Mouse (Mus musculus) intestine, embryonic 14.5 days (tissue): ENCODE results near the gene Krt26. TPM values are rescaled to one million over a fixed set of nuclear protein-coding genes. Genes with fewer than 3 reads are reported as not detected.

ENCODE experiments used
- ATAC-seq: fragments of 200-750 bp; cut with Nextera tagmentation; replicated peaks from 2 replicates; pipeline ENCODE4 v1.8.0; 2017; ENCODE audit warnings: low read depth, moderate number of reproducible peaks, moderate TSS enrichment, moderate library complexity; ENCODE audit not compliant: low FRiP score, low TSS enrichment
- DNase-seq: peaks from one replicate; pipeline ENCODE4 v3.0.0-alpha.2; 2018; ENCODE audit warnings: low spot score
- H3K27ac ChIP-seq: fragments of 300-500 bp; sonication (generic); 2 replicates; pipeline ENCODE4 v1.5.1; 2014; ENCODE audit warnings: low read depth, mild to moderate bottlenecking, control low read depth
- H3K27me3 ChIP-seq: fragments of 300-500 bp; sonication (generic); replicated peaks from 2 replicates; pipeline ENCODE4 v1.6.1; 2014; ENCODE audit warnings: low read length, control low read depth; ENCODE audit not compliant: control insufficient read depth, insufficient read depth
- H3K36me3 ChIP-seq: fragments of 300-500 bp; sonication (generic); 2 replicates; pipeline ENCODE4 v1.6.1; 2014; ENCODE audit warnings: low read length, control low read depth; ENCODE audit not compliant: control insufficient read depth, insufficient read depth
- H3K4me1 ChIP-seq: fragments of 300-500 bp; sonication (generic); replicated peaks from 2 replicates; pipeline ENCODE4 v1.6.1; 2014; ENCODE audit warnings: low read length, control low read depth, mixed read lengths; ENCODE audit not compliant: control insufficient read depth, insufficient read depth
- H3K4me2 ChIP-seq: fragments of 300-500 bp; sonication (generic); 2 replicates; pipeline ENCODE4 v1.6.1; 2014; ENCODE audit warnings: low read length
- H3K4me3 ChIP-seq: fragments of 300-500 bp; sonication (generic); 2 replicates; pipeline ENCODE4 v1.5.1; 2014; ENCODE audit warnings: low read depth, low read length, control low read depth, mixed read lengths
- H3K9ac ChIP-seq: fragments of 300-500 bp; sonication (generic); 2 replicates; pipeline ENCODE4 v1.6.1; 2014; ENCODE audit warnings: mild to moderate bottlenecking, low read length
- H3K9me3 ChIP-seq: fragments of 300-500 bp; sonication (generic); 2 replicates; pipeline ENCODE4 v1.6.1; 2016; ENCODE audit warnings: low read length, control low read depth; ENCODE audit not compliant: control insufficient read depth
- WGBS: fragments of 180-500 bp; shearing (Covaris S2); extraction: QIAGEN DNeasy Blood & Tissue Kit; methylation state at CpG from one replicate; pipeline ENCODE4 v1.1.7; 2014; 5-methylcytosine and 5-hydroxymethylcytosine counted together
- polyA plus RNA-seq: library from polyadenylated mRNA; unstranded; fragments of >200 nt; fragmentation: Nextera tagmentation; extraction: Ambion mirVana; gene quantifications from 2 replicates; pipeline ENCODE4 v1.2.1, GENCODE M21; 2014

Gene Krt26
- polyA plus RNA-seq, 1 experiment from 2014 or later: 0.04 TPM

DNA sequence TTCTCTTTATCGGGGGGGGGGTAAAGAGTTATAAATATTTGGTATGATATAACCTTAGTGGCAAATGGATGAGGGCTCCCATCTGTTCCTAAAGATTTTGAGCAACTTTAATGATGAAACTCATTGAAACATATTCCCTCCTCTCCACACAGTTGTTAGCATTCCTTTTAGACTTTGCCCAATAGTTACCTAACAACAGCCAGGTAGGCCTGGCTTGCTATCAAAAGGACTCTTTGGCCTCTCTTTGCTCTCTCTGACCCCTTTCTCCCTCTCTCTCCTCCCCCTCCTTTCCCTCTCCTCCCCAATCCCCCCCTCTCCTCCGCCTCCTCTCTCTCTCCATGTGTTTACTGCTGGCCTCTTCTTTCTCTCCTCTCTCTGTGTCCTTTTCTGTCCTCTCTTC is 23.2 kb downstream of the Krt26 start:
- no peak for ATAC-seq
- 74% methylated on average over 2 of the region's 2 CpGs for WGBS

DNA sequence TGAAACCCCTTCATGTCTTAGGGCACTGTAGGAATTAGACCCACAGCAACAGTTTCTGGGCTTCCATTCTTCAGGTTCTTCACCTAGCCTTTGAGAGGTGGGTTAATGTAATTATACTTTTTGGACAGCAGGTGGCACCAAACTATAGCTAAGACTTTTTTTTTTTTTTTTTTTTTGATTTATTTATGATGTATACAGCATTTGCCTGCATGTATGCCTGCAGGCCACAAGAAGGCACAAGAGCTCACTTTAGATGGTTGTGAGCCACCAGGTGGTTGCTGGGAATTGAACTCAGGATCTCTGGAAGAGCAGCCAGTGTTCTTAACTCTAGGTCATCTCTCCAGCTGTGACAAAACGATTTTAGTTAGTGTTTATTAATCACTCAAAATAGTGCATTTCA is 26.9 kb downstream of the Krt26 start:
- Histone ChIP-seq H3K27me3 (no peaks in the 10 kb centered on the region), H3K36me3 (no peaks in the 10 kb centered on the region), H3K27ac (no peak overlapping the region), H3K9me3 (no peaks in the 10 kb centered on the region), H3K4me1 (peaks cover 9% of the 10 kb centered on the region; the same call in 1 of the 2 replicates), H3K4me2 (no peak overlapping the region), H3K4me3 (no peak overlapping the region), H3K9ac (no peak overlapping the region)
- ATAC-seq (no peak), DNase-seq (no peak)
- WGBS: 72% methylated on average over 1 of the region's 1 CpGs

More for the DNA sequence above, 23.2 kb downstream of the Krt26 start:
- Histone ChIP-seq H3K4me3 (no peak overlapping the region), H3K36me3 (no peaks in the 10 kb centered on the region), H3K4me2 (no peak overlapping the region), H3K9ac (no peak overlapping the region), H3K4me1 (peaks cover 16% of the 10 kb centered on the region; the same call in 1 of the 2 replicates), H3K27me3 (no peaks in the 10 kb centered on the region), H3K27ac (no peak overlapping the region), H3K9me3 (no peaks in the 10 kb centered on the region)
- DNase-seq: no peak

DNA sequence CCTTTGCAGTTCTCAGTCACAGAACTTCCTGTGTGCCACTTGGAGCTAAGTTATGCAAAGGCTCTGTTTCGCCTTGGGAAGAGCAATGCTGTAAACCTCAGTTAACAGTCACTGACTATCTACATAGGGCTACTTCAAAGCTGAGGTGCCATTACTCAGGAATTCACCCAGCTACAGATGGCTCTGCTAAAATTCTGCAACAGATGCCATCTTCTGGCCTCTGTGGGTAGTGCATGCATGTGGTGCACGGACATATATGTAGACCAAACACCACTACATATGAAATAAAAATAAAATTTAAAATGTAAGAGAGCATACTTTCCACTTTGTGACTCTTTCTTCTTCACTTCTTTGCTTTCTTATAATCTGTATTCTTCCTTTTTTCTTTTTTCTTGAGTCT is 30.2 kb downstream of the Krt26 start:
- no peak for ATAC-seq

DNA sequence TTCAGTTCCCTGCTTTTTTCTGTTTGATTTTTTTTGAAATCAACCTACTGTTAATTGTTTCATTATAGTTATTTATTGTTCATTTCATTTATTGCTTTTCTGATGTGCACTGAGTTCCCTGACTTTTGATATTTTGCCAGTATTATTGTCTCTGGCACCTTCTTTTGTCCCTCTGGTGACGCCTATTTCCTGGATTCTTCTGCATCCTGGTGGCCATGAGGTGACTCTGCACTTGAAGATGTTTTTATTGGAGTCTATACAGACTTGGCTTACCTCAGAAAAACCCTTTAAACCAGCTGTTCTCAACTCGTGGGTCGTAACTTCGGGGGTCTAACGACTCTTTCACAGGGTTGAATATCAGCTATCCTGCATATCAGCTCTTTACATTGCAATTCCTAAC is 42.7 kb downstream of the Krt26 start:
- Histone ChIP-seq H3K9me3 (no peaks in the 10 kb centered on the region), H3K27ac (no peak overlapping the region), H3K9ac (no peak overlapping the region), H3K27me3 (no peaks in the 10 kb centered on the region), H3K4me1 (no peaks in the 10 kb centered on the region), H3K36me3 (no peaks in the 10 kb centered on the region), H3K4me3 (no peak overlapping the region), H3K4me2 (no peak overlapping the region)
- ATAC-seq (no peak), DNase-seq (no peak)
- 45% methylated on average over 5 of the region's 5 CpGs for WGBS

More for the DNA sequence above, 30.2 kb downstream of the Krt26 start:
- H3K27me3 ChIP-seq: no peaks in the 10 kb centered on the region
- no peak overlapping the region for H3K9ac ChIP-seq
- H3K4me3 ChIP-seq: no peak overlapping the region
- H3K9me3 ChIP-seq: no peaks in the 10 kb centered on the region
- H3K4me1 ChIP-seq: peaks cover 9% of the 10 kb centered on the region; the same call in 1 of the 2 replicates
- H3K36me3 ChIP-seq: no peaks in the 10 kb centered on the region
- WGBS: 37% methylated on average over 2 of the region's 2 CpGs
- no peak overlapping the region for H3K4me2 ChIP-seq
- no peak overlapping the region for H3K27ac ChIP-seq
- peak; percentile 81 for DNase-seq

DNA sequence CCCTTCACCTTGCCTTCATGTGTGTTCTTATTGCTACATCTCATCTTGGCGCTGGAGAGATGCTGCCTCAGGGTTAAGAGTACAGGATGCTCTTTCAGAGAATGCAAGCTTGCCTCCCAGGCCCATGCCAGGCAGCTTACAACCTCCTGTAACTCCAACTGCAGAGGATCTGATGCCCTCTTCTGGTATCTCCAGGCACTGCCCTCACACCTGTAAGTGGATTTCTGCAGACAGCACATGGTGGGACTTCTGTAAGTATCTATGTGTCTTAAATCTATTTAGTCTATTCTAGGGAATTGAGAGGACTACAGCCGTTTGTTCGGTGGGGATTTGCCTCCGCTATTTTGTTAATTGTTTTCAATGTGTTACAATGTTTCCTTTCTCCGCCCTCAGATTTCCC is 44.9 kb downstream of the Krt26 start:
- Histone ChIP-seq H3K4me2 (no peak overlapping the region), H3K27me3 (no peaks in the 10 kb centered on the region), H3K4me1 (no peaks in the 10 kb centered on the region), H3K36me3 (no peaks in the 10 kb centered on the region), H3K9ac (no peak overlapping the region), H3K4me3 (no peak overlapping the region), H3K9me3 (no peaks in the 10 kb centered on the region), H3K27ac (no peak overlapping the region)
- DNase-seq: no peak
- ATAC-seq: no peak
- 65% methylated on average over 5 of the region's 5 CpGs for WGBS

DNA sequence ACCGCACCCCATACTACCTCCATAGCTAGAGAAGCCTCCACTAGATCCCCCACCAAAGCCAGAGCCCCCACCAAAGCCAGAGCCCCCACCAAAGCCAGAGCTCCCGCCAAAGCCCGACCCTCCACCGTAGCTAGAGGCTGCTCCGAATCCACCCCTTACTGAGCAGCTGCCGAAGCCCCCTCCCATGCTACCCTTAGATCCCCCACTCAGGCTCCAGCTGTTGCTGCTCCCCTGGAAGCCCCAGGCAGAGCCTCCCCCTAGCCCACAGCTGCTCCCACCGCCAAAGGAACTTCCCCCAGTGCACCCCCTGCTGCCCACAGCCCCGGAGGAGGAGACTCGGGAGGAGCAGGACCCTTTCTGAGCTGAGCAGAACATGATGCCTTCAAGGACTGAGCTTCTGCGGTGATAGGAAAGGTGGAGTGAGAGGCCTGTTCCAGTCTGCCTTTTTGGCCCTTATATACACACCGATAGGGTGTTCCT is 52.9 kb downstream of the Krt26 start, which contains the start of gene Krt24:
TSS of gene Krt24 (minus strand) at position 430 of the 480 bp plus-strand sequence.
- H3K9ac ChIP-seq: no peak within 1 kb of the TSS
- ATAC-seq: no peak

DNA sequence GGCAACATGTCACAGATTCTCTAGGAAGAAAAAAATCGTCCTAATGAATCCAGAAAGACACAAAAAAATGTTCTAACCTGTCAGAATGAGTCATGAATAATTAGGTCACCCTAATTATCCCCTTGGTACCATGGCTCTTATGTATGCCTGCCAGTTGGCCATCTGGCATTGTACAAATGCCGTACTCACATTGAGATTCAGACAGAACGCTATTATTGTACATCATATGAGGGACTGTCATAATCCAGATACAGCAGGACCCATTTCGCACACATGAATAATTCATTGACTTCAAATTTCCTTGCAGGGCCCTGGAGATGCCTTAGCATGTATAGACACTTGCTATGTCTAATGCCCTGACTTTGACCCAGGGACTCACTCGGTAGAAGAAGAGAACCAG is 53.8 kb downstream of the Krt26 start:
- Histone ChIP-seq H3K4me1 (no peaks in the 10 kb centered on the region), H3K27ac (no peak overlapping the region), H3K36me3 (no peaks in the 10 kb centered on the region), H3K4me3 (no peak overlapping the region), H3K4me2 (no peak overlapping the region), H3K9me3 (no peaks in the 10 kb centered on the region), H3K9ac (no peak overlapping the region), H3K27me3 (no peaks in the 10 kb centered on the region)
- DNase-seq (no peak), ATAC-seq (no peak)
- 81% methylated on average over 5 of the region's 5 CpGs for WGBS

More for the DNA sequence above, 52.9 kb downstream of the Krt26 start, which contains the start of gene Krt24:
- no peak within 1 kb of the TSS for H3K4me3 ChIP-seq
- H3K4me2 ChIP-seq: no peak within 1 kb of the TSS
- no peak for DNase-seq
- H3K27me3 ChIP-seq: no peaks in the 10 kb centered on the region
- no peaks in the 10 kb centered on the region for H3K9me3 ChIP-seq
- 37% methylated on average over 11 of the region's 11 CpGs for WGBS
- no peak within 1 kb of the TSS for H3K27ac ChIP-seq
- no peaks in the 10 kb centered on the region for H3K36me3 ChIP-seq
- H3K4me1 ChIP-seq: no peaks in the 10 kb centered on the region

DNA sequence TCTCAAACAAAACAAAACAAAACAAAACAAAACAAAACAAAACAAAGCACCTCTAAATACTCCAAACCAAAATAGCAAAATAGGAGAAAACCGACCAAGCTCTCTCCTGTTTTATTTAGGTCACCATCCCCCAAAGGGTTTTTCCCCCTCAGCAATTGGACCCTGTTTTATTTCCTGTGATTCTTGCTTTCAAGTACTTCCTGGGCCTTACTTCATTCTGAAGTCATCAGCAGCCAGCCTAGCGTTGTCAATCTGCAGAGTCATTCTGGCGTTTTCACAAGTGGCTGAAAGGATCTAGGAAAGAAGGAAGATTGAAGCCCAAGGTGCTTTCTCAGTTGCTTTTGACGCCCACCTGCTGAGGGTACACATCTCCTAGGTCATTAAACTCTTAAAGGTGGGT is 54.4 kb downstream of the Krt26 start:
- Histone ChIP-seq H3K4me3 (no peak overlapping the region), H3K4me1 (no peaks in the 10 kb centered on the region), H3K9me3 (no peaks in the 10 kb centered on the region), H3K27ac (no peak overlapping the region), H3K36me3 (no peaks in the 10 kb centered on the region), H3K9ac (no peak overlapping the region), H3K27me3 (no peaks in the 10 kb centered on the region), H3K4me2 (no peak overlapping the region)
- 51% methylated on average over 4 of the region's 4 CpGs for WGBS
- DNase-seq (no peak), ATAC-seq (no peak)

DNA sequence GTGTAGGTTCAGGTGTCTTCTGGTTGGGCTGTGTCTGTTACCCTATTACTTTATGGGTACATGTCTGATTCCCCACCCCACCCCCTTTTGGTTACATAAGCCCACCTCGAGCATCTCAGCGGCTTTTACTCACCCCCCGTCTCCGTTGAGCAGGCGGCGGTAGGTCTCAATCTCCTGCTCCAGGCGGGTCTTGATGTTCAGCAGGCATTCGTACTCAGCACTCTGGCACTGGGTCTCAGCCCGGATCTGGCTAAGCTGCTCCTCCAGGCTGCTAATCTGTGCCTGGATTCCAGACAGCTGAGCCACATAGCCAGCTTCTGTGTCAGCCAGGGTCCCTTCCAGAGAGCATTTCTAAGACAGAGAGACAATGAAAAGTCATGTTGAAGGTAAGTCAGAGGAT is 56.6 kb downstream of the Krt26 start:
- Histone ChIP-seq H3K4me3 (no peak overlapping the region), H3K4me2 (no peak overlapping the region), H3K36me3 (no peaks in the 10 kb centered on the region), H3K9me3 (no peaks in the 10 kb centered on the region), H3K27me3 (no peaks in the 10 kb centered on the region), H3K9ac (no peak overlapping the region), H3K4me1 (no peaks in the 10 kb centered on the region), H3K27ac (no peak overlapping the region)
- DNase-seq (no peak), ATAC-seq (no peak)
- 75% methylated on average over 9 of the region's 9 CpGs for whole genome bisulfite sequencing
